Mouse (Mus musculus): Measurements from ENCODE around the gene Hoxb9.

The Hoxb9 gene

GRCm38 (mm10) chr11:96270996-96271540 lies at the start of gene Hoxb9:
TSS of gene Hoxb9 (plus strand) at chr11:96271457.
- CTCF ChIA-PET = interaction anchor here (0.7 kb wide), 1 partner anchor 71 kb away, joined by 7 read pairs; no protein-coding TSS in a partner anchor

GRCm38 (mm10) chr11:96223813-96224212 lies 47.4 kb upstream of the Hoxb9 start:
- CTCF ChIA-PET = no interaction called here

GRCm38 (mm10) chr11:96227676-96228075 lies 43.6 kb upstream of the Hoxb9 start:
- CTCF ChIA-PET = interaction anchor here (0.7 kb wide), 1 partner anchor 11 kb away, joined by 3 read pairs; no protein-coding TSS in a partner anchor

DNA sequence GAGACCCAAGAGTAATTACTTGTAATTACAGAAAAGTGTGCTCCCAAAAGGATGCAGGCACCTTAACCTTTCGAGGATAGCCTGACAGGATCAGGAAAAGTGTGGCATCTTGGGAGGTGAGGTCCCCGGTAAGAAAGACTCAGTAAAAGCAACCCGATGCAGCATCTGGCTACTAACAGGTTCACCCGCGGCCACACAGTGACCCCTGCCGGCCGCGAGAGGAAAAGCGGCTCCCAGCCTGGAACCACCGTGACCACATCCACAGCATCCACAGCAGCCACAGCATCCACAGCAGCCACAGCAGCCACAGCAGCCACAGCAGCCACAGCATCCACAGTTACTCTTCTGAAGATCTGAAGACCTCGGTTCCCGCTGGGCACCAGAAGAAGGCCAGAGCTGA lies 36.4 kb upstream of the Hoxb9 start:
- CTCF ChIA-PET = no interaction called here

DNA sequence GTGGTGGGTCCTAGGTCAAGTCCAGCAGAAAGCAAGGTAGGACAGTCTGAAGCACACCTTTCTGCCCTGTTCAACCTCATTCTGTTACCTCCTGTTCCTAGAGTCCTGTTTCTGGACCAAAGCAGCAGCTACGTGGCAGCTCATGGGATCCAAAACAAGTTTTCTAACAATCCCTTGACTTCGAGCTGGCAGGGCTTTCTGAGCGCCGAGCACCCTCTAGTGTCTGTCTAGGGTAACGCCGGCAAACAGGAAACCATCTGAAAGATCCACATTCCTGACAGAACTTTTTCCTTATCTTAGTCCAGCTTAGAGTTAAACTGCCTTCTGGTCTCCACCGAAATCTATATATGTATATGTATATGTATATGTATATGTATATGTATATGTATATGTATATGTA lies 31.0 kb upstream of the Hoxb9 start:
- CTCF ChIA-PET = interaction anchor here (0.6 to 0.7 kb wide), 2 partner anchors 46 to 228 kb away, joined by 4 to 11 read pairs; partner anchors contain the start of gene Hoxb7

GRCm38 (mm10) chr11:96250901-96251300 lies 20.4 kb upstream of the Hoxb9 start:
- CTCF ChIA-PET = no interaction called here

- CTCF ChIA-PET = no interaction called here
Measured at GRCm38 (mm10) chr11:96251480-96252031, 19.7 kb upstream of the Hoxb9 start.

DNA sequence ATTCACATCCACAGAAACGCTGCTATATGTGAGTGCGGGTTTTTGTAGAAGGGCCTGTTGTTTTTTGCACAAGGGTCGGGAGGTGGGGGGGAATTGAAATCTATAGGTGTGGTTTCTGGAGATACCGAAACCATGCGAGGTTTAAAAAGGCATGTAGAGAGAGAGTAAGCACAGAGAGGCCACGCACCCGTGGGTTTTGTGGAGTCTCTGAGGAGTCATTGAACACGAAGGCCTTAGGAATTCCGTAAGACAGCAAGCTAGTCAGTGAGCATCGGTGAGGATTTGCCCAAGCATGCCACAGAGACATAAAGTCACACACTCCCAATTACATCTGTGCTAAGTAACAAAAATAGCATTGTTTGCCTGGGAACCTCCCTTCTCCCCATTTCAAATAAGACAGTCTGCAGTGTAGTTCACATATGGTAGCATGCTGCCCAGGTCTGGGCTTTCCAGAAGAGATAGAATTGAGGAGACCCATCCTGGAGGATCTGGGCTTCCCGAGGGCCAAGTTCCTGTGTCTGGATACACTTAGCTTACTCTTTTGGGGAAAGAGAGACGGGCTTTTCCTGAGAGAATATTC lies 18.6 kb upstream of the Hoxb9 start:
- CTCF ChIA-PET = interaction anchor here (0.7 kb wide), 1 partner anchor 132 kb away, joined by 3 read pairs; no protein-coding TSS in a partner anchor

DNA sequence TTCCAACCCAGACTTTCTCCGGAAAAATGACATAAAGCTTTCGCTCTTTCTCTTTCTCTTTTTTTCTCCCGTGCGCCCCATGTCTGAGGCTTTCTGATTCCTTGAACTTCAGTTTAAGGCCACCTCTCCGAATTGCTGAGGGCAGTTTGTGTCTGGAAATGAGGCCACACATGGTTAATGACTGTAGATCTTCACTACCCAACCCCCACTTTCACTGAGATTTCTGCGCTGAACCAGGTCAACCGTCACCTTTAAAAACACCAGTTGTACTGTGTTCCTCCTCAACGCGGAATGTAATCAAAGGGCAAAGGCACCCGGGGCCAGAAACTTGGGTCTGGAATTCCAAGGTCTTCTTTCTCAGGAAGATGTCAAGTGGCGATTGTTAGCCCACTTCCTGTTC lies 17.0 kb upstream of the Hoxb9 start:
- CTCF ChIA-PET = interaction anchor here (0.6 kb wide), 1 partner anchor 170 kb away, joined by 4 read pairs; no protein-coding TSS in a partner anchor

GRCm38 (mm10) chr11:96255111-96255995 lies 15.9 kb upstream of the Hoxb9 start:
- CTCF ChIA-PET = no interaction called here

DNA sequence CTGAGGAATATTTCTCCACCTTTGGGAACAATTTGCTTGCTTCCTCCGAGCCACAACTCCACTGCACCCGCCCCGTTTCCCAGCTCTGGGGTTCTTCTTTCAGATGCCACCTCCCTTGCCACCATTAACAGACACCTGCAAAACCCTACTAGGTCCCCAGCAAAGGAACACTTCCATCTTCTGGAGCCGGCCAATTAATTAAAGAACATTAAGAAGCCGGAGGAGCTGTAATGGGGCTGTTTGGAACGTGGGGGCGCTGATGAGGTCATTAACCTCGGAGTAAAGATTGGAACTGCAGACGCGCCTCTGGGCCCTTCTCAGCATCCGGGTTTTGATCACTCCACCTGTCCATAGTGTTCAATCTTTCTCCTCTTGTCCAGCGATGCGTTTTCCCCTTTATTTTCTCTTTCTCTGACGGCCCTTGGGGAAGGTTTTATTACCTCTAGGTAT lies 15.2 kb upstream of the Hoxb9 start:
- CTCF ChIA-PET = no interaction called here

DNA sequence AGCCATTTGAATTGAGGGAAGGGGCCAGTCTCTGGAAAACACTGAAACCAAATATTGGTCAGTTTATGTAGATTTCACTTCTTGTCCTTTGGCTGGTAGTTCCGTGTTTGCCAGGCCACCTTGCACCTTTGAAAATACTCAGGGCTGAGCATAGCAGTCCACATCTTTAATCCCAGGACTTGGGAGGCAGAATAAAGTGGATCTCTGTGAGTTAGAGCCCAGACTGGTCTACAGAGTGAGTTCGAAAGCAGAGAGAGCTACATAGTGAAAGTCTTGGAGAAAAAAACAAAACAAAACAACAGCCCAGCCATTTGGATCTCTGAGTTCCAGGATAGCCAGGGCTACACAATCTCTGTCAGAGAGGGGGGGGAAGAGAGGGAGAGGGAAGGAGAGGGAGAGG lies 14.1 kb upstream of the Hoxb9 start:
- CTCF ChIA-PET = interaction anchor here (0.5 to 0.7 kb wide), 2 partner anchors 11 to 256 kb away, joined by 3 read pairs; no protein-coding TSS in a partner anchor

DNA sequence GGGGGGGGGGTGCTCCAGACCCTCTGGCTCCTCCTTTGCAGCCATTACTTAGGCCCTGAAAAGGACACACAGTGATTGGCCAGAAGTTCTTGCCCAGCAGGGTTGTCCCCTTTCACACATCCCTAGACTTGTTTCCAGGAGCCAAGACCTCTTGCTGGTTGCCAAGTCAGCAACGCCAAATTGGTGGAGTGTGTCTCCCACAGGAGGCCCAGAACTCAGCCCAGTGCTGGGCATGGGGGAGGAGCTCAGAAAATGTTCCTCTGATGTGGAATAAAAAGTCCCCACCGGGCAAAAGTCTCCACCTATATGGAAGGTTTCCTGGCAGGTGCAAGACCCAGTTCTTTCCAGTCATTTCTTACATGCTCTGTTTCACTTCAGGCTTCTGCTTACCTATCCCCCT lies 12.2 kb upstream of the Hoxb9 start:
- CTCF ChIA-PET = no interaction called here

DNA sequence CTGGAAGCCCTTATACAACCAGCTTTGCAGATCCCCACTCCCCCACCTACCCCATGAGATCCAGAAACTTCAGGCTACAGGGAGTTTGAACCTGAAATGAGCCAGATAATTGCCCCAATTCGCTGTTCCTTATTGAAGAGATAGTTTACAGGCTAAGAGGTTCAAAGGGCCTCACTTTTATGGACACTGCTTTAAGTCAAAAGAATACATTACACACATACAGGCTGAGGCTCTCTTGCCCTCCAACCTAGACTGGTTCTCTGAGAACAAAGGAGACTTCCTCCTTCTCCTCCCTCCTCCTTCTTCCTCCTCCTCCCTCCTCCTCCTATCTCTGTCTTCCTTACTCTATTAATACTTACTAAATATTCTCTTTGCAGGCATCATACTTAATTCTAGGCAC lies 11.7 kb upstream of the Hoxb9 start:
- CTCF ChIA-PET = no interaction called here

GRCm38 (mm10) chr11:96260310-96260970 lies 10.8 kb upstream of the Hoxb9 start:
- CTCF ChIA-PET = no interaction called here

- CTCF ChIA-PET = no interaction called here
Measured at GRCm38 (mm10) chr11:96261323-96261890, 9.8 kb upstream of the Hoxb9 start.

DNA sequence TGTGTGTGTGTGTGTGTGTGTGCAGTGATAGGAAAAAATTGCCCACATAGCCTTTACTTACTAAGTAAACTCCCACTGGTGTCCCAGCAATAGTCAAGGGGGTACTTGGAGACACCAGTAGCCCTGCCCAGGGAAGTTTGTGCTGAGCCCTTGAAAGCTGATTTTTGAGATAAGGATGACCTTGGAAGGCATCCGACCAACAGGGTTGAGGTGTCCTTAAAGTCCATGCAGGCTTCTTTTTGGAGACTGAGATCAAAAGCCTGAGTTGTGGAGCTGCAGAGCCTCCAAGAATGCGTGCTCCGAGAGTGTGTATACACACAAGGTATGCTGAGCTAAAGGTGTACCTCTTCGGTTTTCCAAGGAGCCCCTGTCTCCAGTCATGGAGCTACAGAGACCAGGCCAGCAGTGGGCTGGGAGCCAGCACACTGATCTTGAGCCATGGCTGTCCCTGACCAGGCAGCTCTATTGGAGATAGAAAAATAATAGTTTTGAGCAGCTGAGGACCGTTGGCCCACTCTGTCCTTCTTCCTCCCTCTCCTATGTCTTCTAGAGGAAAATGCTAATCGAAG lies 8.9 kb upstream of the Hoxb9 start:
- CTCF ChIA-PET = no interaction called here

- CTCF ChIA-PET = interaction anchor here (0.5 kb wide), 1 partner anchor 1086 kb away, joined by 5 read pairs; no protein-coding TSS in a partner anchor
Measured at GRCm38 (mm10) chr11:96263636-96264389, 7.4 kb upstream of the Hoxb9 start.

DNA sequence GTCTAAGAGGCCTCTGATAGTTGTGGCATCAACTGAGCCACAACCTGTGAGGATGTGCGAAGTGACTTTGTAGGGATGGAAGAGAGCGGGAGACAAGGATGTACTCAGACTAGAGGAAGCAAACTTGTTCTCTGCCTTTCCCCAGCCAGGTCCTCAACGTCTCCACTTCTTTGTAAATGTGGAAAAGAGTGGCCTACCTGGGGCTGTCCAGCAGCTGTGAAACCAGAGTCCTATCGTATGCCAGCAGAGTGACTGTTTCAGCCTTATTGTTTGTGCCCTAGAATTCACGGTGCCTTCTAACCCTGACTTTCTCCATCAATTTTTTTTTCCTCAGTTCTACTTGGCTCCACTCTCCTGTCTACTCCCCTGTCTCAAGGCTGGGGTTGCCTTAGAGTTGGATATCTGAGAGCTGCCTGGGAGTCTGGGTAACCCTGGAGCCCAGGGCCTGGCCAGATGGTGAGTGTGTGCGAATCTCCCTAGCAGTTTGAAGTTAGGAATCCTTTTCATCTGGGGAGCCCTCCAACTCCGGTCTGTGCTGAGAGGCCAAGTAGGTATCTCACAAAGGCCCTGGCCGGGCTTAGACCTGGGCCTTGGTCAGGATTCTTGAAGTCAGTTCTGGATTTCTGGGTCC lies 6.8 kb upstream of the Hoxb9 start:
- CTCF ChIA-PET = interaction anchor here (0.5 to 0.6 kb wide), 2 partner anchors 80 to 1085 kb away, joined by 5 to 8 read pairs; no protein-coding TSS in a partner anchor

Data from spleen, embryonic (tissue).